Mouse (Mus musculus) liver, postnatal 0 days (tissue): ENCODE results near the gene Chrng.

Experiments used
- CTCF ChIP-seq: sonication (generic); IDR thresholded peaks from 2 replicates; pipeline ENCODE4 v1.5.1; 2016; ENCODE audit warnings: antibody characterized with exemption, low read depth
- EP300 ChIP-seq: IDR thresholded peaks from 2 replicates; pipeline ENCODE4 v1.6.1; 2016; ENCODE audit warnings: antibody characterized with exemption, low read depth, mild to moderate bottlenecking

GRCm38 (mm10) chr1:87258484-87258883 lies 54.0 kb downstream of the Chrng start:
- TF ChIP-seq CTCF: peak; percentile 38
- no peak for TF ChIP-seq EP300
